Mouse (Mus musculus): Measurements from ENCODE around the gene Slc1a1. TPM values are rescaled to one million over a fixed set of nuclear protein-coding genes. Genes with fewer than 3 reads are reported as not detected.

Slc1a1 gene
- polyA plus RNA-seq, 1 experiment from 2014 or later: 0.79 TPM

- DNase-seq (ENCODE audit: low spot score) (no peak), ATAC-seq (replicated peaks; ENCODE audit: insufficient number of reproducible peaks, low FRiP score, low TSS enrichment, low read depth) (no peak)
- WGBS: 77% methylated on average over 4 of the region's 4 CpGs
- Histone ChIP-seq H3K27ac (replicated peaks; ENCODE audit: low read depth, low read length) (no peak overlapping the region), H3K27me3 (ENCODE audit: control insufficient read depth, insufficient read depth, low read length) (no peaks in the 10 kb centered on the region), H3K4me2 (ENCODE audit: low read depth, low read length) (no peak overlapping the region), H3K36me3 (replicated peaks; ENCODE audit: control insufficient read depth, insufficient read depth, low read depth, low read length) (no peaks in the 10 kb centered on the region), H3K9ac (replicated peaks; ENCODE audit: low read length) (no peak overlapping the region), H3K4me3 (ENCODE audit: low read depth, low read length) (no peak overlapping the region), H3K4me1 (ENCODE audit: control insufficient read depth, insufficient read depth, low read length) (no peaks in the 10 kb centered on the region), H3K9me3 (replicated peaks; ENCODE audit: control insufficient read depth, low read length) (no peaks in the 10 kb centered on the region)
Observed at GRCm38 (mm10) chr19:28927396-28927795, 92.5 kb downstream of the Slc1a1 start.

- Histone ChIP-seq H3K4me1 (ENCODE audit: control insufficient read depth, insufficient read depth, low read length) (no peaks in the 10 kb centered on the region), H3K9ac (replicated peaks; ENCODE audit: low read length) (no peak overlapping the region), H3K4me2 (ENCODE audit: low read depth, low read length) (no peak overlapping the region), H3K27me3 (ENCODE audit: control insufficient read depth, insufficient read depth, low read length) (no peaks in the 10 kb centered on the region), H3K36me3 (replicated peaks; ENCODE audit: control insufficient read depth, insufficient read depth, low read depth, low read length) (no peaks in the 10 kb centered on the region), H3K27ac (replicated peaks; ENCODE audit: low read depth, low read length) (no peak overlapping the region), H3K4me3 (ENCODE audit: low read depth, low read length) (no peak overlapping the region), H3K9me3 (replicated peaks; ENCODE audit: control insufficient read depth, low read length) (no peaks in the 10 kb centered on the region)
- ATAC-seq (replicated peaks; ENCODE audit: insufficient number of reproducible peaks, low FRiP score, low TSS enrichment, low read depth) (no peak), DNase-seq (ENCODE audit: low spot score) (no peak)
Observed at GRCm38 (mm10) chr19:28929034-28929433, 94.2 kb downstream of the Slc1a1 start.

DNA sequence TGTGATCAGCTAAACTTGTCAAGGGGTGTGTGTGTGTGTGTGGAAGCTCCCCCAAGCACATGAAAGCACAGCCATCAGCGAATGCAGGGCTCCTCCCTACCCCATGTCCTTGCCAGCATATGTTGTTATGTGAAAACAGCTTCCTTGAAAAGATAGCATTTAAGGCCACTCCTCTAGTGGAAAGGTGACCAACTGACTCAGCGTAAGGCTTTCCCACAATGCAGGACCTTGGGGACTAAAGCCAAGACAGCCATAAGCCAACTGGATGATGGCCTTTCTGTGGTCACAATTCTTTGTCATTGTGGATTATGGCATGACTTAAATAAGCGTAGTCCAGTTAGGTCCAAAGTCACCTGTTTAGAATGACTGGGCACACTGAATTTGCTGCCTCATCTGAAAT lies 100.0 kb downstream of the Slc1a1 start:
- H3K4me3 ChIP-seq (ENCODE audit: low read depth, low read length): no peak overlapping the region
- no peak overlapping the region for H3K9ac ChIP-seq (replicated peaks; ENCODE audit: low read length)
- no peaks in the 10 kb centered on the region for H3K27me3 ChIP-seq (ENCODE audit: control insufficient read depth, insufficient read depth, low read length)
- no peak overlapping the region for H3K27ac ChIP-seq (replicated peaks; ENCODE audit: low read depth, low read length)
- H3K4me1 ChIP-seq (ENCODE audit: control insufficient read depth, insufficient read depth, low read length): no peaks in the 10 kb centered on the region
- H3K4me2 ChIP-seq (ENCODE audit: low read depth, low read length): no peak overlapping the region
- H3K9me3 ChIP-seq (replicated peaks; ENCODE audit: control insufficient read depth, low read length): no peaks in the 10 kb centered on the region
- WGBS: 88% methylated on average over 3 of the region's 3 CpGs
- DNase-seq (ENCODE audit: low spot score) (no peak), ATAC-seq (replicated peaks; ENCODE audit: insufficient number of reproducible peaks, low FRiP score, low TSS enrichment, low read depth) (no peak)
- H3K36me3 ChIP-seq (replicated peaks; ENCODE audit: control insufficient read depth, insufficient read depth, low read depth, low read length): no peaks in the 10 kb centered on the region

DNA sequence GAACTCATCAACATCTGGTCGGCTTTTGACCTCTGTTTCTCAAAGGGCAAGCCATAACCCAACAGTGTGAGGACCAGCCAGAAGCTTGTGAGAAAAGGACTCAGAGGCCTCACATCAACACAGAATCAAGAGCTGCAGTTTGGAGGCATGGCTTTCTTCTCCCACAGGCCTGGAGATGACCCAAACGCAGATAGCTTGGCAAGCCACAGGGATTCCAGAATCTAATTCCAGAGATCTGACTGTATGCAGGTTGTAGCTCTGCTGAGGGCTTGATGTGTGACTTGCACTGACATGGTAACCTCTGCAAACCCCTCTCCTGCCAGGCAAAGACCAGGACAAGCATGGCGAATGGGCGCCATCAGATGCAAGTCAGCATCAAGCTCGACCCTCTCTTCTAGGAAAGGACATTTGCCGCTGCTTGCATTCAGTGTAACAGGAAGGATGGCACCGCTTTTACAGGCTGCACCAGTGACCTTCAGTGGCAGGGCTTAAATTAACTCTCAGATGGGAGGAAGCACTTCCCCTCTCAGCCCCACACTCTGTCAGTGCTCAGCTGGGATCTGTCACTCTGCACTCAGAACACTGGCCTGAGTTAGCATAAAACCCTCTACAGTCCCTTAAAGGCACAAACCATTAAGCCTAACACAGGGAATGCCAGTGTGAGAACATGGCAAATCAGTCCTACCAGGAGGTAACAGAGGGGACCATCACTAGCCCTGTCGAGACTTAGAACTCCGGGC lies 105.5 kb downstream of the Slc1a1 start:
- ATAC-seq (replicated peaks; ENCODE audit: insufficient number of reproducible peaks, low FRiP score, low TSS enrichment, low read depth) (no peak), DNase-seq (ENCODE audit: low spot score) (no peak)
- Histone ChIP-seq H3K4me3 (ENCODE audit: low read depth, low read length) (no peak overlapping the region), H3K27ac (replicated peaks; ENCODE audit: low read depth, low read length) (no peak overlapping the region), H3K4me1 (ENCODE audit: control insufficient read depth, insufficient read depth, low read length) (no peaks in the 10 kb centered on the region), H3K36me3 (replicated peaks; ENCODE audit: control insufficient read depth, insufficient read depth, low read depth, low read length) (no peaks in the 10 kb centered on the region), H3K9me3 (replicated peaks; ENCODE audit: control insufficient read depth, low read length) (no peaks in the 10 kb centered on the region), H3K4me2 (ENCODE audit: low read depth, low read length) (no peak overlapping the region), H3K27me3 (ENCODE audit: control insufficient read depth, insufficient read depth, low read length) (no peaks in the 10 kb centered on the region), H3K9ac (replicated peaks; ENCODE audit: low read length) (no peak overlapping the region)
- 62% methylated on average over 9 of the region's 9 CpGs for WGBS

DNA sequence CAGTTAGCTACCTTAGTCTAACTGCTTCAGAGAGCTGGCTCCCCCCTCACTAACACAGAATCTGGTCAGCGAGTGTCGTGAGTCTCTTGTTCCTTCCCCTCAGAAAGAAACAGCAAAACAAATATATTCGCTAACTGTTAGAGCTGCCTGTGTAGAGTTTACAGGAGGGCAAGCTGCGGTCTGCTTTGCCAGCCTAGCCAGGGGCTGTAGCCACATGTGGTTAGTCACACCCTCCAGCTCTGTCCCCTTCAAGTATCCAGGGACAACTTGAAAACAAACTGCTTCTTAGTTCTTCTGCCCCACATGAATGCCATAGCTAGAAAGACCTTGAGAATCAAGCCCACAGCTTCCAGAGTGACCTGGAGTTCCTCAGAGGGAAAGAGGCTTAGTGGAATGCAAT lies 106.4 kb downstream of the Slc1a1 start:
- Histone ChIP-seq H3K4me2 (ENCODE audit: low read depth, low read length) (no peak overlapping the region), H3K27ac (replicated peaks; ENCODE audit: low read depth, low read length) (no peak overlapping the region), H3K9ac (replicated peaks; ENCODE audit: low read length) (no peak overlapping the region), H3K27me3 (ENCODE audit: control insufficient read depth, insufficient read depth, low read length) (no peaks in the 10 kb centered on the region), H3K36me3 (replicated peaks; ENCODE audit: control insufficient read depth, insufficient read depth, low read depth, low read length) (no peaks in the 10 kb centered on the region), H3K9me3 (replicated peaks; ENCODE audit: control insufficient read depth, low read length) (no peaks in the 10 kb centered on the region), H3K4me1 (ENCODE audit: control insufficient read depth, insufficient read depth, low read length) (no peaks in the 10 kb centered on the region), H3K4me3 (ENCODE audit: low read depth, low read length) (no peak overlapping the region)
- no peak for DNase-seq (ENCODE audit: low spot score)
- 71% methylated on average over 4 of the region's 4 CpGs for WGBS
- ATAC-seq (replicated peaks; ENCODE audit: insufficient number of reproducible peaks, low FRiP score, low TSS enrichment, low read depth): no peak

DNA sequence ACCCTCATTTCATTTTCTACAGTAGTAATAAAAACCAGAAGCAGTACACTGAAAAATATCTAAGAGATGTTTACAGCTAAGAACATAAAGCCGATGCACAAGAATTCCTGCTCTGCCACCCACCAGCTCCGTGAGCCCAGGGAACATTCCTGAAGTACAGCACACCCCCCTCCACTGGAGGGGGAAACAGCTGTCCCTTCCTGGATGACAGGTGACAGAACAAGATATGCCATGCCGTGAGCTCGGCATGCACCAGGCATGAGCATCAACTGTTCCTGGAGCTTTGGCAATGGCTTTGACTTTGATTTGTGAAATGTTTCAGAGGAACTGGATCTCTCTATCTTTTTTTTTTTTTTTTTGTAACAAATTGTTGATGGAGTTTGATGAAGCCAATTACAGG lies 111.9 kb downstream of the Slc1a1 start:
- Histone ChIP-seq H3K27me3 (ENCODE audit: control insufficient read depth, insufficient read depth, low read length) (no peaks in the 10 kb centered on the region), H3K4me3 (ENCODE audit: low read depth, low read length) (no peak overlapping the region), H3K4me2 (ENCODE audit: low read depth, low read length) (no peak overlapping the region), H3K36me3 (replicated peaks; ENCODE audit: control insufficient read depth, insufficient read depth, low read depth, low read length) (no peaks in the 10 kb centered on the region), H3K4me1 (ENCODE audit: control insufficient read depth, insufficient read depth, low read length) (no peaks in the 10 kb centered on the region), H3K9me3 (replicated peaks; ENCODE audit: control insufficient read depth, low read length) (no peaks in the 10 kb centered on the region), H3K27ac (replicated peaks; ENCODE audit: low read depth, low read length) (no peak overlapping the region), H3K9ac (replicated peaks; ENCODE audit: low read length) (no peak overlapping the region)
- WGBS: 58% methylated on average over 4 of the region's 4 CpGs
- DNase-seq (ENCODE audit: low spot score) (no peak), ATAC-seq (replicated peaks; ENCODE audit: insufficient number of reproducible peaks, low FRiP score, low TSS enrichment, low read depth) (no peak)

DNA sequence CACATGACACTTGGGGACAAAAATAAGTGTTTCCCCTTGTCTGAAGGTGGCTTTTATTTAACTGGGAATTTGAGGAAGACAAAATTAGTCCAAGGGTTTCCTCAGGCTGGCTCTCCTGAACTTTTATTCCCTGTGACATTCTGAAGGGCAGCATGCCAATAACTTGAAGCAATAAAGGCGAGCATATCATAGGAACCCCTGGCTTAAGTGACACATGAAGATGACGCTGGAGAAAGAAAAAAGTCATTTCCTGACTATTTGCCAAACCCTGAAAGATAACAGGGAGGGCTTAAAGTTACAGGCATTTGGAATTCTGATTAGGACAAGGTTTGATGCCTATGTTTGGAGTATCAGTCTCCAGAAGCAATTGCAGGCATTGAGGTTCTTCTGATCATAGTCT lies 112.5 kb downstream of the Slc1a1 start:
- no peak for ATAC-seq (replicated peaks; ENCODE audit: insufficient number of reproducible peaks, low FRiP score, low TSS enrichment, low read depth)

DNA sequence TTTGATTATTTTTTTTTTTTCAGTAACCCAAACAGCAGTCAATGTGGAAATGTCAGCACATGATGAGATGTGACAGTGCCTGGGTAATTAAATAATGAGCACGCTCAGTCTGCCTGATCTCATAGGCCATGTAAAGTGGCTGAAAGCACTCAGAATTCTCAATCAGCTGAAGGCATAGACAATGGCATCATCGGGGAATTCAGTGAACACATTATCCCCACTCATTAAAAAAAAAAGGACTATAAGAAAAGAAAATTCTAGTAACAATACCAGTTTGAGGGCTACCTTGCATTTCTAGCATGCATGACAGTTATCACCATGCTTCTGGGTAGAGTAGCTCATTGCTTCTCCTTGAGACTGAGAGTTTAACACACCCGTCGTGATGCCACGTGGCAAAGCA lies 116.4 kb downstream of the Slc1a1 start:
- no peaks in the 10 kb centered on the region for H3K4me1 ChIP-seq (ENCODE audit: control insufficient read depth, insufficient read depth, low read length)
- no peak overlapping the region for H3K4me2 ChIP-seq (ENCODE audit: low read depth, low read length)
- WGBS: 79% methylated on average over 5 of the region's 5 CpGs
- H3K9ac ChIP-seq (replicated peaks; ENCODE audit: low read length): no peak overlapping the region
- H3K9me3 ChIP-seq (replicated peaks; ENCODE audit: control insufficient read depth, low read length): no peaks in the 10 kb centered on the region
- no peak overlapping the region for H3K27ac ChIP-seq (replicated peaks; ENCODE audit: low read depth, low read length)
- no peak for DNase-seq (ENCODE audit: low spot score)
- no peak overlapping the region for H3K4me3 ChIP-seq (ENCODE audit: low read depth, low read length)
- H3K27me3 ChIP-seq (ENCODE audit: control insufficient read depth, insufficient read depth, low read length): no peaks in the 10 kb centered on the region
- no peak for ATAC-seq (replicated peaks; ENCODE audit: insufficient number of reproducible peaks, low FRiP score, low TSS enrichment, low read depth)
- no peaks in the 10 kb centered on the region for H3K36me3 ChIP-seq (replicated peaks; ENCODE audit: control insufficient read depth, insufficient read depth, low read depth, low read length)

More for the DNA sequence above, 112.5 kb downstream of the Slc1a1 start:
- 71% methylated on average over 2 of the region's 2 CpGs for WGBS
- Histone ChIP-seq H3K4me3 (ENCODE audit: low read depth, low read length) (no peak overlapping the region), H3K4me1 (ENCODE audit: control insufficient read depth, insufficient read depth, low read length) (no peaks in the 10 kb centered on the region), H3K9ac (replicated peaks; ENCODE audit: low read length) (no peak overlapping the region), H3K27ac (replicated peaks; ENCODE audit: low read depth, low read length) (no peak overlapping the region), H3K4me2 (ENCODE audit: low read depth, low read length) (no peak overlapping the region), H3K36me3 (replicated peaks; ENCODE audit: control insufficient read depth, insufficient read depth, low read depth, low read length) (no peaks in the 10 kb centered on the region), H3K27me3 (ENCODE audit: control insufficient read depth, insufficient read depth, low read length) (no peaks in the 10 kb centered on the region), H3K9me3 (replicated peaks; ENCODE audit: control insufficient read depth, low read length) (no peaks in the 10 kb centered on the region)
- DNase-seq (ENCODE audit: low spot score): no peak
